Mouse (Mus musculus): ENCODE results near the gene Pla2g4e. TPM values are rescaled to one million over a fixed set of nuclear protein-coding genes. Genes with fewer than 3 reads are reported as not detected.

Gene Pla2g4e
- total RNA-seq (2012; rRNA removed): 0.74 and 1.1 TPM in 2 replicates

GRCm38 (mm10) chr2:120244679-120245420 lies at the start of gene Pla2g4e:
Gene Pla2g4e, minus strand, starts transcription at chr2:120245335.
- in situ Hi-C loops (cut with MboI; ENCODE audit: low sequenced_read_pairs in 2 of 2, unreplicated experiment in 2 of 2): no loop called here
- no peak for TF ChIP-seq CHD2 (IDR thresholded peaks at IDR 0.05; ENCODE audit: low read depth, low read length)
- no peak for TF ChIP-seq ZNF384 (IDR thresholded peaks at IDR 0.05; ENCODE audit: low read depth, low read length)
- TF ChIP-seq HCFC1 (IDR thresholded peaks at IDR 0.05; ENCODE audit: borderline replicate concordance, insufficient read depth, low read length): no peak
- TF ChIP-seq MAFK (IDR thresholded peaks at IDR 0.05; ENCODE audit: insufficient read depth, low read depth, low read length): no peak
- no peak for TF ChIP-seq ZC3H11A (IDR thresholded peaks at IDR 0.05; ENCODE audit: borderline replicate concordance, low read depth, low read length)
- Histone ChIP-seq H3K9ac (ENCODE audit: insufficient read depth, low read depth, low read length, poor library complexity, severe bottlenecking) (no peak within 1 kb of the TSS), H3K9me3 (ENCODE audit: control insufficient read depth, insufficient read depth, low read depth, low read length) (no peaks in the 10 kb centered on the region), H3K4me1 (ENCODE audit: control insufficient read depth in 2 of 2, insufficient read depth in 2 of 2, low read length in 2 of 2, poor library complexity in 1 of 2) (peaks cover 4 to 13% of the 10 kb centered on the region in 2 experiments; a peak in 3 of 4 replicates), H3K4me3 (ENCODE audit: insufficient read depth in 1 of 2, low read depth in 1 of 2, low read length in 2 of 2, poor library complexity in 1 of 2, severe bottlenecking in 1 of 2) (peak within 1 kb of the TSS; percentile 24 to 35; a peak in 2 of 4 replicates), H3K27ac (ENCODE audit: insufficient read depth, low read depth, low read length, poor library complexity, severe bottlenecking) (no peak within 1 kb of the TSS), H3K36me3 (ENCODE audit: control insufficient read depth, insufficient read depth, low read length, poor library complexity, severe bottlenecking) (no peaks in the 10 kb centered on the region)
- DNase-seq (ENCODE audit: low read depth, low spot score): no peak

GRCm38 (mm10) chr2:120291471-120292078 lies 46.4 kb upstream of the Pla2g4e start:
- Histone ChIP-seq H3K4me3 (ENCODE audit: insufficient read depth in 1 of 2, low read depth in 1 of 2, low read length in 2 of 2, poor library complexity in 1 of 2, severe bottlenecking in 1 of 2) (no peak overlapping the region), H3K4me1 (ENCODE audit: control insufficient read depth in 2 of 2, insufficient read depth in 2 of 2, low read length in 2 of 2, poor library complexity in 1 of 2) (no peaks in the 10 kb centered on the region), H3K9ac (ENCODE audit: insufficient read depth, low read depth, low read length, poor library complexity, severe bottlenecking) (no peak overlapping the region), H3K9me3 (ENCODE audit: control insufficient read depth, insufficient read depth, low read depth, low read length) (no peaks in the 10 kb centered on the region), H3K36me3 (ENCODE audit: control insufficient read depth, insufficient read depth, low read length, poor library complexity, severe bottlenecking) (no peaks in the 10 kb centered on the region), H3K27ac (ENCODE audit: insufficient read depth, low read depth, low read length, poor library complexity, severe bottlenecking) (no peak overlapping the region)
- DNase-seq (ENCODE audit: low read depth, low spot score): no peak
- TF ChIP-seq ZNF384 (IDR thresholded peaks at IDR 0.05; ENCODE audit: low read depth, low read length) (no peak), CHD2 (IDR thresholded peaks at IDR 0.05; ENCODE audit: low read depth, low read length) (no peak), MAFK (IDR thresholded peaks at IDR 0.05; ENCODE audit: insufficient read depth, low read depth, low read length) (no peak), HCFC1 (IDR thresholded peaks at IDR 0.05; ENCODE audit: borderline replicate concordance, insufficient read depth, low read length) (no peak), ZC3H11A (IDR thresholded peaks at IDR 0.05; ENCODE audit: borderline replicate concordance, low read depth, low read length) (no peak)
- in situ Hi-C loops (cut with MboI; ENCODE audit: low sequenced_read_pairs in 2 of 2, unreplicated experiment in 2 of 2): loop anchor here in 1 of 2 experiments (25.0 kb wide), 1 partner anchor 104 kb away; no protein-coding TSS in a partner anchor

GRCm38 (mm10) chr2:120288995-120289394 lies 43.9 kb upstream of the Pla2g4e start, which contains the start of gene Pla2g4d:
Gene Pla2g4d, minus strand, starts transcription at chr2:120289197.
- TF ChIP-seq HCFC1 (IDR thresholded peaks at IDR 0.05; ENCODE audit: borderline replicate concordance, insufficient read depth, low read length): no peak
- no peak for TF ChIP-seq MAFK (IDR thresholded peaks at IDR 0.05; ENCODE audit: insufficient read depth, low read depth, low read length)
- no peak for TF ChIP-seq ZC3H11A (IDR thresholded peaks at IDR 0.05; ENCODE audit: borderline replicate concordance, low read depth, low read length)
- no peak for TF ChIP-seq ZNF384 (IDR thresholded peaks at IDR 0.05; ENCODE audit: low read depth, low read length)
- no peak for TF ChIP-seq CHD2 (IDR thresholded peaks at IDR 0.05; ENCODE audit: low read depth, low read length)
- H3K27ac ChIP-seq (ENCODE audit: insufficient read depth, low read depth, low read length, poor library complexity, severe bottlenecking): no peak within 1 kb of the TSS
- H3K9me3 ChIP-seq (ENCODE audit: control insufficient read depth, insufficient read depth, low read depth, low read length): no peaks in the 10 kb centered on the region
- no peak within 1 kb of the TSS for H3K4me3 ChIP-seq (ENCODE audit: insufficient read depth in 1 of 2, low read depth in 1 of 2, low read length in 2 of 2, poor library complexity in 1 of 2, severe bottlenecking in 1 of 2)
- no peaks in the 10 kb centered on the region for H3K36me3 ChIP-seq (ENCODE audit: control insufficient read depth, insufficient read depth, low read length, poor library complexity, severe bottlenecking)
- in situ Hi-C loops (cut with MboI; ENCODE audit: low sequenced_read_pairs in 2 of 2, unreplicated experiment in 2 of 2): loop anchor here (10.0 to 25.0 kb wide), 2 partner anchors 102 to 114 kb away; no protein-coding TSS in a partner anchor
- H3K4me1 ChIP-seq (ENCODE audit: control insufficient read depth in 2 of 2, insufficient read depth in 2 of 2, low read length in 2 of 2, poor library complexity in 1 of 2): no peaks in the 10 kb centered on the region
- DNase-seq (ENCODE audit: low read depth, low spot score): no peak
- no peak within 1 kb of the TSS for H3K9ac ChIP-seq (ENCODE audit: insufficient read depth, low read depth, low read length, poor library complexity, severe bottlenecking)

- no peak overlapping the region for H3K4me3 ChIP-seq (ENCODE audit: insufficient read depth in 1 of 2, low read depth in 1 of 2, low read length in 2 of 2, poor library complexity in 1 of 2, severe bottlenecking in 1 of 2)
- H3K9ac ChIP-seq (ENCODE audit: insufficient read depth, low read depth, low read length, poor library complexity, severe bottlenecking): no peak overlapping the region
- in situ Hi-C loops (cut with MboI; ENCODE audit: low sequenced_read_pairs in 2 of 2, unreplicated experiment in 2 of 2): loop anchor here (10.0 to 25.0 kb wide), 2 partner anchors 101 to 114 kb away; no protein-coding TSS in a partner anchor
- H3K9me3 ChIP-seq (ENCODE audit: control insufficient read depth, insufficient read depth, low read depth, low read length): no peaks in the 10 kb centered on the region
- H3K27ac ChIP-seq (ENCODE audit: insufficient read depth, low read depth, low read length, poor library complexity, severe bottlenecking): no peak overlapping the region
- no peak for DNase-seq (ENCODE audit: low read depth, low spot score)
- H3K36me3 ChIP-seq (ENCODE audit: control insufficient read depth, insufficient read depth, low read length, poor library complexity, severe bottlenecking): no peaks in the 10 kb centered on the region
- H3K4me1 ChIP-seq (ENCODE audit: control insufficient read depth in 2 of 2, insufficient read depth in 2 of 2, low read length in 2 of 2, poor library complexity in 1 of 2): no peaks in the 10 kb centered on the region
- no peak for TF ChIP-seq CHD2 (IDR thresholded peaks at IDR 0.05; ENCODE audit: low read depth, low read length)
- TF ChIP-seq MAFK (IDR thresholded peaks at IDR 0.05; ENCODE audit: insufficient read depth, low read depth, low read length): no peak
- no peak for TF ChIP-seq HCFC1 (IDR thresholded peaks at IDR 0.05; ENCODE audit: borderline replicate concordance, insufficient read depth, low read length)
- no peak for TF ChIP-seq ZC3H11A (IDR thresholded peaks at IDR 0.05; ENCODE audit: borderline replicate concordance, low read depth, low read length)
- TF ChIP-seq ZNF384 (IDR thresholded peaks at IDR 0.05; ENCODE audit: low read depth, low read length): no peak
Observed at GRCm38 (mm10) chr2:120288401-120288800, 43.3 kb upstream of the Pla2g4e start.
